Mouse (Mus musculus): ENCODE results near the gene Pim3. TPM values are rescaled to one million over a fixed set of nuclear protein-coding genes. Genes with fewer than 3 reads are reported as not detected.
A peak's percentile ranks its signal among the peaks of the same experiment; 100 is the strongest.

The Pim3 gene
- polyA plus RNA-seq, 1 experiment = 35.4 TPM

GRCm38 (mm10) chr15:88870418-88871185 is 8.6 kb downstream of the Pim3 start:
- DNase-seq (ENCODE audit: low read depth, low spot score) = no peak
- WGBS = 76% methylated on average over 5 of the region's 5 CpGs

DNA sequence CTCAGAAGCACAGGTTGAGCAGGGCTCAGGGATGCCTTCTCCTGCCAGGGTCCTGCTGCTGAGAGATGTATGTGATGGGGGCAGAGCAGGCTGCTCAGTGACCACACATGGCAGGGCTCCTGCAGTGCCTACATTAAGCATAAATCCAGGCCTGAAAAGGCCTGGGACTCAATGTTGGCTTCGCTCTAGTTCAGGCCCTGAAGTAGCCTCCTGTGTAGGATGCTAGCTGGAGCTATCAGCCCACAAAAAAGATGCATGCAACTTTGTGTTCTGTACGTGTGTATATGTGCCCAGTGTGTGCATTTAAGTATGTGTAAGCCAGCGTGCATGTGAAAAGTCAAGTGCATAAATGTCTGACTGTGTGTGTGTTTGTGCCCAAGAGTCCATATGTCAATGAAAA is 12.1 kb downstream of the Pim3 start:
- no peak for DNase-seq (ENCODE audit: low read depth, low spot score)

GRCm38 (mm10) chr15:88874477-88874876 is 12.5 kb downstream of the Pim3 start:
- no peak for DNase-seq (ENCODE audit: low read depth, low spot score)
- WGBS = 88% methylated on average over 6 of the region's 6 CpGs

More for the DNA sequence above, 12.1 kb downstream of the Pim3 start:
- WGBS = 91% methylated on average over 3 of the region's 3 CpGs

- DNase-seq (ENCODE audit: low read depth, low spot score) = no peak
- WGBS = 55% methylated on average over 10 of the region's 10 CpGs
Measured at GRCm38 (mm10) chr15:88875625-88876081, 13.7 kb downstream of the Pim3 start.

DNA sequence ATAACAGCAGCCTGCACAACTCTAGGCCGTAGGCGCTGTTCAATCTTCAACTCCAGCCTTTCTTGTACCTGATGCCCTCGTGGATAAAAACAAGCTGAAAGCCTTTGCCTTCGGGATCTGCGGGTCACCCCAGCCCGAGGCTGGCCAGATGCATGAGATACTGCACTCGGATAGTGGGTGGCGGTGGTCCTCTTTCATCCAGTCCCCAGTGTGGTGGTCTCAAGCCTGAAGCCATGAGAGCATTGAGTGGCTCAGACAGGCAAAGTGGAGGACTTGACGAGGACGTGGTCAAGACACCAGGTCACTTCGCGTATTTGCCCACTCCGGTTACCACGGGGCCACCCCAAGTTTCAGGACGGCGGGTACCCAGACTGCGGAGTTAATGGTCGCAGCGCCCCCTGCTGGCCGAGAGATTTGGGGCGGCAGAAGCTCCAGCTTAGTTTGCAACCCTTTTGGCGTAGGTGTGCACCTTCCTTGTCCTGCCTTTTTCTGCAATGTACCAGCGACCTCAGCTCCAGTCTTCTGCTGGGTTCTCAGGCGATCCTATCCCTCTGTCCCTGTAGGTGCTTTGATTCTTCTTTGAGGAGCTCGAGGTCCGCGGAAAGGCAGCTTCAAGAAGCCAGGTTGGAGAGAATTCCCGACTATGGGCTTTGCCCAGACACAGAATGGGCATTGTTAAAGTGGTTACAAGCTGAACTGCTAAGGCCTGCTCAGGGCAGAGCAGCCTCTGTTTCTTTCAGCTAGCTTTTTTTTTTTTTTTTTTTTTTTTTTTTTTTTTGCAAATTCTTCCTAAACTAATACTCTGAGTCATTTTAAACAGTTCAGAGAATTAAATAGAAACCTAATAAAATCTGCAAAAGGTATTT is 14.4 kb downstream of the Pim3 start:
- DNase-seq (ENCODE audit: low read depth, low spot score) = no peak
- 14% methylated on average over 28 of the region's 28 CpGs for WGBS

GRCm38 (mm10) chr15:88877021-88877400 is 15.0 kb downstream of the Pim3 start:
- 81% methylated on average over 10 of the region's 10 CpGs for WGBS
- no peak for DNase-seq (ENCODE audit: low read depth, low spot score)

DNA sequence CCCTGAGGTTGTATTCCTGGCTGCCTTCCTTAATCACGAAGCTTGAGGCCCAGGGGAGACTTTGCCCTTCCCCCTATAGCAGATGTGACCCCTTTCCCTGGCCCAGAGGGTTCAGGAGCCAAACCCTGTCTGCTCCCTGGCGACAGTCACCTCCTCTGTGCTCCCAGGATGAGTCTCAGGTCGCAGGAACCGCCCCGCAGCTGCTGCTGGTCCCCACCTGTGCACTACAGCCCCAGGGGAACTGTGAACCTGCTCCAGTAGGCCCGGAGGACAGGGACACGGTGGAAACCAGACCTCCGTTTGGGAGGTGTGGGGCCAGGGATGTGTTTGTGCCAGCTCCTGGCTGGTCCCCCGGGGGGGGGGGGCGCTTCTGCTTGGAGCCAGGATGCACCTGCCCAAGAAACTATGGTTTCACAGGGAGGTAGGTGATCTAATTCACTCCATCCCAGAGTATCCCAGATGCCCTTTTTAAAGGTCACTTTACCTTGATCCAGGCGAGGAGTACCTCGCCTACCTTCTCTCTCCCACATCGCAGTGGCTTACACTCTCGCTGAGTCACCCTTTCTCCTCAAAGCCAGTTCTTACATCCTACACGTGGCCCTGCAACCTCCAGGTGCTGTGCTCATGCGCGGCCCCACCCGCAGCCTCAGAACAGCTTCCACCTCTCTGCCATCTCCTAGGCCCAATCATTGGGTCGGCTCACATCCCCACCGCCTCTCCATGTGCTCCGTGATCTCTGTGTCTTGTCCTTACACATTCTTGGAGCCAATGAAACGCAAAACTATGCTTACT is 19.5 kb downstream of the Pim3 start:
- DNase-seq (ENCODE audit: low read depth, low spot score) = no peak
- WGBS = 64% methylated on average over 22 of the region's 22 CpGs

- 47% methylated on average over 4 of the region's 4 CpGs for WGBS
- no peak for DNase-seq (ENCODE audit: low read depth, low spot score)
Measured at GRCm38 (mm10) chr15:88882851-88883250, 20.9 kb downstream of the Pim3 start.

DNA sequence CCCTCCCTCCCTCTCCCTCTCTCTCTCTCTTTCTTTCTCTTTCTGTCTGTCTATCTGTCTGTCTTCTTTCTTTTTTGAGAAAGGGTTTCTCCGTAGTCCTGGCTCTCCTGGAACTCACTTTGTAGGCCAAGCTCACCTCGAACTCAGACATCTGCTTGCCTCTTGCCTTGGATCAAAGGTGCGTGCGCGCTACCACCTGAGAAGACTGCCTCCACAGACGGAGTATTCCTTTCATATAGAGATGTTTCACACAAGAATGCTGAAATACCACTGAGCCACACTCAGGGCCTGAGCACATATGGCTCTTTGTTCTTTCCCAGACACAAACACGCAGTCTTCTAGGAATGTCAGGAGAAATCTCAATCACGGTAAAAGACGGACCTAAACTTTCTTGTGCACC is 21.4 kb downstream of the Pim3 start:
- no peak for DNase-seq (ENCODE audit: low read depth, low spot score)
- WGBS = 87% methylated on average over 9 of the region's 9 CpGs

GRCm38 (mm10) chr15:88885376-88885775 is 23.4 kb downstream of the Pim3 start:
- no peak for DNase-seq (ENCODE audit: low read depth, low spot score)
- WGBS = 71% methylated on average over 6 of the region's 6 CpGs

GRCm38 (mm10) chr15:88889032-88889431 is 27.0 kb downstream of the Pim3 start:
- WGBS = 88% methylated on average over 3 of the region's 3 CpGs
- DNase-seq (ENCODE audit: low read depth, low spot score) = no peak

DNA sequence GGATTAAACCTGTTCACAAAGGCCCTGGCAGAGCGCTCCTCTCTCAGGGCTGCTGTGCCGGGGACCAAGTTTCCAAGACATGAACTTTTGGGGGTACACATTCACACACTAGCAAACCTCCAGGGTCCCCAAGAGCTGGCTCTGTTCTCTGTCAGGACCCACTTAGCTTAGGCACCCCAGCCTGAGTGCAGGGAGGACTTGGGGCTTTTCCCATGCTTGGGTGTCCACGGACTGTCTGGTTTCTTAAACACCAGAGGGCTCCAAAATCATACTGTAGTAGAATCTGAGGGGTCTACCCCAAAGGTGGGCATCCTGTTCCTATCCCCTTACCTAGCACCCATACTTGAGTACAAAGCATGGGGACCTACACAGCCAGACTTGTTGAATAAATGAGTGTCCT is 28.0 kb downstream of the Pim3 start:
- 90% methylated on average over 3 of the region's 3 CpGs for WGBS
- no peak for DNase-seq (ENCODE audit: low read depth, low spot score)

DNA sequence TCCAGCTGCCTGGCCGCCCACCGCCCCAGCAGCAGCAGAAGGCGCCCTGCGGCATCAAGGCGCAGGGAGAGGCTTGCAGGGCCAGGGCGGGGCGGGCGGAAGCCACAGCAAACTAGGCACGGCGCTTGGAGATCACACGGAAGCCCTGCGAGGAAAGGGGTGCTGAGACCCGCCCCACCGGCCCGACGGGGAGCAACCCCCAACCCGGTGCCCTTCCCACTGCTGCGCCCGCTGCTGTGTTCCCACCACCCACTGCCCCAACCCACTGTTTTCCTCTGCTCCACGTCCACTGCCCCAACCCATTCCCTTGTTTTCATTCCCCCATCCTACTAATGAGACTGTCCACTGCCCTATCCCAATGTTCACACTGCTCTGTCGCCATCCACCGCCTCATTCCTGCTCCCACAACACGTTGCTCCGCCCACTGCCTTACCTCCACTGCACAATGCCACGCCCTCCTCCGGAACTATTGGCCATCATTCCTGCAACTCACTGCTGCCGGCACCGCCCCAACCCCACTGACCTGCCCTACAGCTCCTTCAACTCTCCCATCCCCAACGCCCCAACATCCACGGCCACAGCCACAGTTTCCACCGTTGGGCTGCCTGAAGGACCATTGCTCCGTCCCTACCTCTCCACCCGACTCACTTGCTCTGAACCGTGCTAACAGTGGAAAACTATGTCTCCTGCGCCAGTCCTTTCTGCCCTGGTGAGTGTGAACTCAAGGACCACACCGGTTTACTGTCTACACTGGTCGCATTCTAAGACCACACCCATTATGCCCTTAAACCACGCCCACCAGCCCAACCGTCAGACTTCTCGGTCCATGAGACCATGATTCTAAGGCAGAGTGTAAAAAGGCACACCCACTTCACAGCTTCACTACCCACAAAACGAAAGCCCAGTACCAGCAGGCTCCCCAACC is 29.0 kb downstream of the Pim3 start:
- WGBS = 1% methylated on average over 39 of the region's 41 CpGs

DNA sequence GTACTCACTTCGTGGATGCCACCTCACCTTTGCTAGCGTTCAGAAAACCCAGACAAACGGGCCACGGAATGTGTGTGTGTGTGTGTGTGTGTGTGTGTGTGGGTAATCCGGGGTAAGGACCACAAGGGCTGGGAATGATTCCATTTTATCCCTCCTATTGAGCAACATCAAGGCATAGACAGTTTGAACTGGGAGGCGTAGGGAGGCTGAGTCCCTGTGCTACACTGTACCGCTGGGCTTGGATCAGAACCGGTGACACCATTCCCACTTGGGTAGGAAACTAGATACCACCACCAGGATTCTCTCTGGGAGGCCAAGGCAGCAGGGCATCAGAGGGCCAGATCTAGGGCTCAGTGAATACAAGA is 29.7 kb downstream of the Pim3 start:
- WGBS = 51% methylated on average over 8 of the region's 8 CpGs
- DNase-seq (ENCODE audit: low read depth, low spot score) = no peak

More for the DNA sequence above, 29.0 kb downstream of the Pim3 start:
- DNase-seq (ENCODE audit: low read depth, low spot score) = peak; percentile 75

DNA sequence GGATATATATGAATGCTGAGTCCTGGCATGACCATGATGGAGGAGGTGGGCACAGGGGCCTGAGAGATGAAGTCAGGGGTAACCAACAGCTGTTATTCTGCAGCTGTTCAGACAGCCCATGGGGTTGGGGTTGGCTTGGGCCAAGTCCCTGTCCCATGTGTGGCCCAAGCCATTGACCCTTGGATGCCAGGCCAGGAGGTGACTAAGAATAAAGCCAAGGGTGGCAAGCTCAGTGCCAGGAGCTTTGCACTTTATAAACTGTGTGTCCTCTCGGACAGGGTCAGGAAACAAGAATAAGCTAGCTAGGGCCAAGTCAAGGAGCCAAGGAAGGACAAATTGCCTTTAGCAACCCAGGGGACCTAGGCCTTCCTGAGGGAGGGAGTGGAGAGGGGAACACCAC is 30.3 kb downstream of the Pim3 start:
- WGBS = 72% methylated on average over 1 of the region's 1 CpGs
- no peak for DNase-seq (ENCODE audit: low read depth, low spot score)

- DNase-seq (ENCODE audit: low read depth, low spot score) = no peak
Measured at GRCm38 (mm10) chr15:88892876-88893275, 30.9 kb downstream of the Pim3 start.

DNA sequence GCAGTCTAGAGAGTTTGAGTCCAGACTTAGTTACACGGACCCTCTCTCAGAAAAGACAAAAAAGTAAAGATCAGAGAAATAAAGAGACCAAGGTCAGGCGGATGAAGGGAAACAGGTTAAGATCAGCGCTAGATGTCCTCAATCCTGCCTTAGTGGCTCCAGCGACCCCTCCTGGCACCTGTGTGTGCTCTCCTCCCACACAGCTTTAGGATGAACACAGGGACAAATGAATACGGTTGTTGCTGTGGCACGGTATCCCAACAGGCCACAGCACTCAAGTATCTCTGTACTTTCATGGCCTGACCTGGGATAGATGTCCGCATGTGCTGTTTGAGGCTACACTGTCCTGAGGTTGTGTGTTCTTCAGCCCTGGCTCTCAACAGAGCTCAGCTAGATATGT is 33.1 kb downstream of the Pim3 start:
- DNase-seq (ENCODE audit: low read depth, low spot score) = no peak
- WGBS = 68% methylated on average over 7 of the region's 7 CpGs

More at GRCm38 (mm10) chr15:88892876-88893275, 30.9 kb downstream of the Pim3 start:
- whole genome bisulfite sequencing = 65% methylated on average over 5 of the region's 5 CpGs

GRCm38 (mm10) chr15:88895891-88896290 is 33.9 kb downstream of the Pim3 start:
- WGBS = 52% methylated on average over 6 of the region's 6 CpGs

More at GRCm38 (mm10) chr15:88895891-88896290, 33.9 kb downstream of the Pim3 start:
- no peak for DNase-seq (ENCODE audit: low read depth, low spot score)
